Mouse (Mus musculus) spleen, postnatal 0 days (tissue): ENCODE data around the gene Rce1. TPM values are rescaled to one million over a fixed set of nuclear protein-coding genes. Genes with fewer than 3 reads are reported as not detected.

ENCODE experiments used
- polyA plus RNA-seq: library from polyadenylated mRNA; unstranded; fragments of >200 nt; fragmentation: Nextera tagmentation; extraction: Ambion mirVana; gene quantifications from 2 replicates; pipeline ENCODE4 v1.2.1, GENCODE M21; 2015

The Rce1 gene
- polyA plus RNA-seq: 30.4 and 31.4 TPM in 2 replicates

DNA sequence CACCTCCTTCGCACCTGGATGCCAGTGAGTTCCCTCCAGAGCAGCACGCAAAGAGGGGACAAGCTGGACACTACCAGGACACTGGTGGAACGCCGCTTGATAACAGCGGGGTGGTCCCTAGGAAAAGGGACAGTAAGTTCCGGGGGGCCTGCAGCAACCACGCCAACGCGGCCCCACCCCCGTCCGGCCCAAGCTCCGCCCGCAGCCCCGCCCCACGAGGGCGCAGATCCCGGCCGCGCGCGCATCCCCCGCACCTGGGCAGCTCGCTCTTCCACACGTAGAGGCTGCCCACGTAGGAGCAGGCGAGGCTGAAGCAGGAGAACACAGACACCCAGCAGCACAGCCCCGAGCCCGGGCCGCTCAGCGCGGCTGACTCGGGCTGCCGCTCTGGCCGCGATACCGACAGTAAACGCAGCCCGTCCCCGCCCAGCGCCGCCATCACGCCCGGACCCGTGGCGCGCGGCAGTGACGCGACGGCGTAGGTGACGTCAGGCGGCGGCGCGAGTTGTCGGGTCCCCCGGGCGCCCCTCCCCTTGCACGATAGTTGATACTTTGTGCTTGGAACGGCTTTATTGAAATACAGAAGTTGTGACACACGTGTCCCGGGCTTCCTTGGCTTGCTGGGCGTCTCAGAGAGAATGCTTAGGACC lies at the start of gene Rce1:
Gene Rce1, minus strand, starts transcription at position 463 of the 650 bp plus-strand sequence.

DNA sequence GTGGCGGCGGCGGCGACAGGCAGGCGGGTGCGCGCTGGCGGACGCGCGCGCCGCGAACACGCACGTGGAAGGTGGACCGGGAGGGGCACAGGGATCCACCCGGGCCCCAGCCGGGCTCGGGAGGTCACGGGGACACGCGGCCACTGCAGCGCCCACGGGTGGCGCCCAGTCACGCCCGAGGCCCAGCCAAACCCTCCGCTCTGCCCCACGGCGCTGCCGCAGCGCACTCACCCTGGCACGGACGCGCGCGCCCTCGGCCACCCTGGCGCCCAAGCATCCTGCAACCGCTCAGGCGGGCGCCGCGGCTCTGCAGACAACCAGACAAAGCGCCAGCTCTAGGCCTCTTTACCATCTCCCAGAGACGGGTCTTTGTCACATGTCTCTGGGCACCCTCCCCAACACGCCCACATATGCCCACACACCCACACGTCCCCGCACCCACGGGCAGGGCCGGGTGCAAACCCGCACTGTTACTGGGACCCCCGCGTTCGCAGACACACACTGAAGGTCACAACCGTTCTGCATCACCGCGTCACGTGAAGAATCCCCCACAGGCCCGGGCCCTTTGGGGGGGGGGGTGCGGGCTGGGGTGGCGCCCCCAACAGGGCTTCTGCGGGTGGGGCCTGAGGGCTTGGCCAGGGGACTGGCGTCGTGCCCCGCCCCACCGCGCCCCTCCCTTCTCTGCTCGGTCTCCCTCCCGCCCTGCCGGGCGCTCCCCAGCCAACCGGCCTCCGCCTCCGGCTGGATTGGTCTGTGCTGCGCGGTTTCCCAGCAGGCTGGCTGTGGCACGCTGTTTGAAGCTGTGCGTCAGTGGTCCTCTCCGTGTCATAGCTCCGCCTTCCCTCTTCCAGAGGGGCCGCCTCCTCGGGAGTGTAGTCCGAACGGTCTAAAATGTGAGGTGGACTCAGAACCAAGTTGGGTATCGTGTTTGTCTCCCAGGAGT lies 10.0 kb downstream of the Rce1 start, which contains the start of gene Lrfn4:
Gene Lrfn4, minus strand, starts transcription at position 517 of the 943 bp plus-strand sequence.

Other genes with a start within 250 kb of the Rce1 start
- gene Kdm2a, start 227.4 kb downstream of the Rce1 start, polyA plus RNA-seq: 19.6 and 20.3 TPM in 2 replicates
- 9.0 and 13.6 TPM in 2 replicates for gene Rhod, start 186.2 kb downstream of the Rce1 start, polyA plus RNA-seq
- gene Syt12, start 148.2 kb downstream of the Rce1 start, polyA plus RNA-seq: 0.05 TPM in 1 of 2 replicates, not detected in the other
- not detected in 2 replicates for gene 2010003K11Rik, start 127.1 kb downstream of the Rce1 start, polyA plus RNA-seq
- 17.9 and 18.0 TPM in 2 replicates for gene Pcx, start 115.2 kb downstream of the Rce1 start, polyA plus RNA-seq
- 0.70 and 0.93 TPM in 2 replicates for gene Lrfn4, start 10.0 kb downstream of the Rce1 start, polyA plus RNA-seq
- gene Gm960, start 73.0 kb upstream of the Rce1 start, polyA plus RNA-seq: 1.4 and 1.7 TPM in 2 replicates
- 0.12 and 0.44 TPM in 2 replicates for gene Sptbn2, start 85.5 kb upstream of the Rce1 start, polyA plus RNA-seq
- 24.7 and 27.6 TPM in 2 replicates for gene Rbm4b, start 130.9 kb upstream of the Rce1 start, polyA plus RNA-seq
- gene Rbm4, start 168.3 kb upstream of the Rce1 start, polyA plus RNA-seq: 18.2 and 21.2 TPM in 2 replicates
- 15.6 and 16.1 TPM in 2 replicates for gene Gm21992, start 186.0 kb upstream of the Rce1 start, polyA plus RNA-seq
- 32.0 and 37.2 TPM in 2 replicates for gene Rbm14, start 186.0 kb upstream of the Rce1 start, polyA plus RNA-seq
- gene Ccs, start 213.7 kb upstream of the Rce1 start, polyA plus RNA-seq: 42.7 TPM in 2 replicates
- gene Ccdc87, start 213.7 kb upstream of the Rce1 start, polyA plus RNA-seq: not detected in 2 replicates
- 56.0 and 61.5 TPM in 2 replicates for gene Ctsf, start 229.5 kb upstream of the Rce1 start, polyA plus RNA-seq